Mouse (Mus musculus) CH12.LX (cell line): ENCODE data around the gene Filip1l. TPM values are rescaled to one million over a fixed set of nuclear protein-coding genes. Genes with fewer than 3 reads are reported as not detected.

ENCODE experiments used
- DNase-seq: peaks from one replicate; pipeline ENCODE4 v3.0.0-alpha.2; 2013; ENCODE audit errors: extremely low read depth
- H3K27ac ChIP-seq: 2 replicates; pipeline ENCODE4 v1.5.1; 2012; ENCODE audit warnings: low read depth, mild to moderate bottlenecking, control low read depth, moderate library complexity; ENCODE audit not compliant: insufficient read depth
- H3K27me3 ChIP-seq: replicated peaks from 2 replicates; pipeline ENCODE3; 2012; ENCODE audit warnings: inconsistent platforms
- H3K36me3 ChIP-seq, 2 experiments: replicated peaks in 1 of 2; 2 replicates each; pipeline versions ENCODE3 to v1.6.1; 2012; ENCODE audit warnings: inconsistent platforms in 1 of 2, low read length in 1 of 2, mild to moderate bottlenecking in 1 of 2, mixed read lengths in 1 of 2, moderate library complexity in 1 of 2; ENCODE audit not compliant: control insufficient read depth in 1 of 2, insufficient read depth in 1 of 2
- H3K4me1 ChIP-seq, 2 experiments: 2 replicates each; pipeline ENCODE4 v1.6.1; 2012; ENCODE audit warnings: inconsistent platforms in 1 of 2, moderate library complexity in 1 of 2; ENCODE audit not compliant: insufficient read depth in 2 of 2, control insufficient read depth in 1 of 2
- H3K4me2 ChIP-seq: 2 replicates; pipeline ENCODE4 v1.6.1; 2012; ENCODE audit warnings: low read depth, mild to moderate bottlenecking, control low read depth; ENCODE audit not compliant: poor library complexity, insufficient read depth, severe bottlenecking
- H3K4me3 ChIP-seq, 3 experiments: fragments of 150-350 bp in 1 of 3; sonication (generic) in 1 of 3; replicated peaks in 1 of 3; 2 replicates each; pipeline versions ENCODE3 to v1.5.1; 2011 to 2012; ENCODE audit warnings: low read depth in 2 of 3, low read length in 2 of 3, mild to moderate bottlenecking in 2 of 3, moderate library complexity in 2 of 3, control low read depth in 1 of 3, improper control_type of control experiment in 1 of 3, inconsistent platforms in 1 of 3, mixed read lengths in 1 of 3; ENCODE audit not compliant: poor library complexity in 1 of 3
- H3K79me2 ChIP-seq: replicated peaks from 2 replicates; pipeline ENCODE4 v1.6.1; 2012; ENCODE audit warnings: mild to moderate bottlenecking, moderate library complexity; ENCODE audit not compliant: control insufficient read depth, poor library complexity, insufficient read depth, severe bottlenecking; ENCODE audit errors: extremely low read depth
- H3K9ac ChIP-seq: 2 replicates; pipeline ENCODE4 v1.6.1; 2012; ENCODE audit warnings: low read depth, mild to moderate bottlenecking, control low read depth, moderate library complexity; ENCODE audit not compliant: insufficient read depth
- H3K9me3 ChIP-seq: replicated peaks from 2 replicates; pipeline ENCODE3; 2012; ENCODE audit warnings: low read length, inconsistent platforms, mixed read lengths
- E2F4 ChIP-seq: IDR thresholded peaks from 2 replicates; pipeline ENCODE4 v1.6.1; 2011; ENCODE audit warnings: low read depth, low read length, improper control_type of control experiment; ENCODE audit not compliant: insufficient replicate concordance
- ELF1 ChIP-seq: IDR thresholded peaks from 2 replicates; pipeline ENCODE4 v1.6.1; 2014; ENCODE audit warnings: low read depth, mild to moderate bottlenecking, inconsistent platforms, low read length, improper control_type of control experiment
- GABPA ChIP-seq: IDR thresholded peaks from 2 replicates; pipeline ENCODE4 v1.6.1; 2012; ENCODE audit warnings: low read depth, low read length, improper control_type of control experiment, inconsistent platforms; ENCODE audit not compliant: insufficient replicate concordance
- IRF4 ChIP-seq: IDR thresholded peaks from 2 replicates; pipeline ENCODE4 v1.6.1; 2014; ENCODE audit warnings: low read depth, mild to moderate bottlenecking, inconsistent platforms, low read length, improper control_type of control experiment
- MAFK ChIP-seq: IDR thresholded peaks from 2 replicates; pipeline ENCODE4 v1.6.1; 2011; ENCODE audit warnings: low read length, improper control_type of control experiment; ENCODE audit not compliant: insufficient replicate concordance
- MAX ChIP-seq: IDR thresholded peaks from 2 replicates; pipeline ENCODE4 v1.6.1; 2011; ENCODE audit warnings: low read length, improper control_type of control experiment
- MAZ ChIP-seq: IDR thresholded peaks from 2 replicates; pipeline ENCODE4 v1.6.1; 2012; ENCODE audit warnings: low read depth, mild to moderate bottlenecking, inconsistent platforms, low read length, improper control_type of control experiment, moderate library complexity
- MEF2A ChIP-seq: IDR thresholded peaks from 2 replicates; pipeline ENCODE4 v1.6.1; 2014; ENCODE audit warnings: low read depth, mild to moderate bottlenecking, inconsistent platforms, low read length, improper control_type of control experiment, borderline replicate concordance
- MYC ChIP-seq: IDR thresholded peaks from 2 replicates; pipeline ENCODE4 v1.6.1; 2011; ENCODE audit warnings: low read depth, mild to moderate bottlenecking, improper control_type of control experiment, low read length
- RAD21 ChIP-seq: IDR thresholded peaks from 2 replicates; pipeline ENCODE4 v1.6.1; 2011; ENCODE audit warnings: low read depth, mild to moderate bottlenecking, low read length, improper control_type of control experiment, moderate library complexity
- SIN3A ChIP-seq: IDR thresholded peaks from 2 replicates; pipeline ENCODE4 v1.6.1; 2012; ENCODE audit warnings: low read length, improper control_type of control experiment, inconsistent platforms
- SMC3 ChIP-seq: IDR thresholded peaks from 2 replicates; pipeline ENCODE4 v1.6.1; 2011; ENCODE audit warnings: low read depth, low read length, improper control_type of control experiment
- TCF12 ChIP-seq: IDR thresholded peaks from 2 replicates; pipeline ENCODE4 v1.6.1; 2014; ENCODE audit warnings: low read depth, mild to moderate bottlenecking, inconsistent platforms, low read length, improper control_type of control experiment
- USF1 ChIP-seq: IDR thresholded peaks from 2 replicates; pipeline ENCODE4 v1.6.1; 2014; ENCODE audit warnings: low read depth, mild to moderate bottlenecking, inconsistent platforms, low read length, improper control_type of control experiment
- USF2 ChIP-seq: conservative IDR thresholded peaks from 2 replicates; pipeline ENCODE4 v1.6.1; 2011; ENCODE audit warnings: low read depth, low read length, improper control_type of control experiment
- ZC3H11A ChIP-seq: IDR thresholded peaks from 2 replicates; pipeline ENCODE4 v1.6.1; 2012; ENCODE audit warnings: low read depth, mild to moderate bottlenecking, inconsistent platforms, low read length, improper control_type of control experiment
- ZKSCAN1 ChIP-seq: IDR thresholded peaks from 2 replicates; pipeline ENCODE4 v1.6.1; 2012; ENCODE audit warnings: low read depth, inconsistent platforms, low read length, improper control_type of control experiment, borderline replicate concordance
- ZNF384 ChIP-seq: IDR thresholded peaks from 2 replicates; pipeline ENCODE4 v1.6.1; 2012; ENCODE audit warnings: low read depth, low read length, improper control_type of control experiment, inconsistent platforms
- dilution Hi-C: fragments of 300-500 bp; cut with MboI; formaldehyde crosslinking; loops from 2 replicates; pipeline ENCODE4 v1.14.3; 2020; ENCODE audit warnings: low sequenced_read_pairs; ENCODE audit not compliant: extremely low pct_unique_long_range_greater_than_20kb, extremely low pct_ligation_motif_present
- in situ Hi-C: fragments of 300-500 bp; cut with MboI; formaldehyde crosslinking; loops from 3 replicates; pipeline ENCODE4 v1.14.3; 2019; ENCODE audit warnings: low sequenced_read_pairs, low pct_ligation_motif_present, low pct_unique_long_range_greater_than_20kb, mixed read lengths
- polyA plus RNA-seq: library from polyadenylated mRNA; unstranded; fragments of >175 nt; gene quantifications from 2 replicates; pipeline ENCODE4 v1.2.1, GENCODE M21; 2012; ENCODE audit warnings: low read depth; ENCODE audit not compliant: insufficient read length
- total RNA-seq, 2 experiments: library from RNA; depleted of rRNA; stranded (reverse); fragments of 300-350 nt in 1 of 2; fragments of >200 nt in 1 of 2; gene quantifications; 2 replicates each; pipeline ENCODE4 v1.2.3; 2012 to 2014

Filip1l gene
- total and polyA plus RNA-seq, 3 experiments: 2.1 to 17.6 (median 5.7) TPM

DNA sequence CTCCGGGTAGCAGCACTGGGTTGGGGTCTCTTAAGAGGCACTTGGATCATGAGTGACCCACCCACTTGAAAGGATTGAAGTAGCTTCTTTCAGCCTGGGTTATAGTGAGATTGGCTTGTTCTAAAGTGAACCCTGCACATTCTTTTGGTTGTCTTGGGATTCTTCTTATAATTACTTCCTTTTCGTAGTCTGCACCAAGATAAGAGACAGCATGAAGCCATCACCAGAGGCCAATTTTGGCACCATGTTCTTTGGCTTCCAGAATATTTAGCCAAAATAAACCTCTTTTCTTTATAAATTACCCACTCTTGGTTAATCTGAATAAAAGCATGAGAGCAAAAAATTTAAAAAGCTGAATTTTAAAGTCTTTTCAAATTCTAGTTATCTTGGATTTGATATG, 117.0 kb downstream of the Filip1l start:
- peaks cover 2 to 65% of the 10 kb centered on the region in 2 experiments; a peak in 2 of 4 replicates for H3K4me1 ChIP-seq
- peaks cover 0 to 4% of the 10 kb centered on the region in 2 experiments for H3K36me3 ChIP-seq
- DNase-seq: no peak

DNA sequence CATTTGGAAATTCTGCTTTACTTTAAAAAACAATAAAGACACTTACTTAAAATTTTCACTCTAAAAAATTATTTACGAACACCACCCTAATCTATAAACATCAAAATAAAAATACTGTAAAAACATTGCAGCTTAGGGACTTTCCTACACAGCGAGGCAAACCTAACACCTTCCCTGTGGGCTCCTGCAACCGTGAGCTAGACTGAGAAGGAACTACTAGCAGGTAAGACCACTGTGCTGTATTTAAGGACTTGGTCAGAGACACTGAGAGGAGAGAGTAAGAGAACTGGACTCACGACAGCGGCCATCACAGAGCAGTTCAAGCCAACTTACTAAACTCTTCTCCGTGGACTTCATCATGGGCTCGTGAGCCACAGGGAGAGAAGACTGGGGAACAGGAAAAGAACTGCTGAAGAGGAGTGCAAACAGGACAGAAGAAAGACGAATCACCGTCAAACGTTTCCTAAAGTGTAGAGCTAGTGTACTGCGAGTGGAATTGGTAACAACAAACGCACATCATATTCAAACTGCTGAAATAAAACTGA, 117.5 kb downstream of the Filip1l start:
- no peak overlapping the region for H3K4me2 ChIP-seq
- DNase-seq: no peak
- TF ChIP-seq E2F4: no peak
- TF ChIP-seq MAFK: no peak
- TF ChIP-seq ZKSCAN1: no peak
- TF ChIP-seq TCF12: no peak
- TF ChIP-seq RAD21: no peak
- TF ChIP-seq IRF4: no peak
- no peak for TF ChIP-seq SMC3
- no peak for TF ChIP-seq GABPA
- TF ChIP-seq MAZ: no peak
- TF ChIP-seq ZC3H11A: no peak
- no peak for TF ChIP-seq SIN3A
- peaks cover 2 to 63% of the 10 kb centered on the region in 2 experiments; a peak in 2 of 4 replicates for H3K4me1 ChIP-seq
- in situ Hi-C loops (no loop called here), dilution Hi-C loops (no loop called here)
- peaks cover 0 to 4% of the 10 kb centered on the region in 2 experiments for H3K36me3 ChIP-seq
- H3K9me3 ChIP-seq: peaks cover 3% of the 10 kb centered on the region
- no peaks in the 10 kb centered on the region for H3K79me2 ChIP-seq
- H3K27me3 ChIP-seq: no peaks in the 10 kb centered on the region
- H3K4me3 ChIP-seq: no peak overlapping the region
- no peak overlapping the region for H3K9ac ChIP-seq
- no peak overlapping the region for H3K27ac ChIP-seq

More for the DNA sequence above, 117.0 kb downstream of the Filip1l start:
- no peaks in the 10 kb centered on the region for H3K27me3 ChIP-seq
- no peak overlapping the region for H3K27ac ChIP-seq
- no peak for TF ChIP-seq ZNF384
- no peak for TF ChIP-seq ELF1
- TF ChIP-seq MEF2A: no peak
- no peak for TF ChIP-seq MYC
- TF ChIP-seq SMC3: no peak
- TF ChIP-seq MAX: no peak
- no peak for TF ChIP-seq MAZ
- no peak for TF ChIP-seq USF1
- TF ChIP-seq USF2: no peak
- no peak for TF ChIP-seq SIN3A
- H3K4me2 ChIP-seq: no peak overlapping the region
- H3K9ac ChIP-seq: no peak overlapping the region
- H3K79me2 ChIP-seq: no peaks in the 10 kb centered on the region
- H3K9me3 ChIP-seq: peaks cover 3% of the 10 kb centered on the region
- H3K4me3 ChIP-seq: no peak overlapping the region
- in situ Hi-C loops: no loop called here
- dilution Hi-C loops: no loop called here
